Mouse (Mus musculus): Measurements from ENCODE around the gene Smarcd1.

- TF ChIP-seq CTCF (IDR thresholded peaks at IDR 0.05; ENCODE audit: low read depth) (no peak), EP300 (IDR thresholded peaks at IDR 0.05; ENCODE audit: low read depth) (no peak)
Measured at GRCm38 (mm10) chr15:99700219-99701106, 1.5 kb upstream of the Smarcd1 start.

All from liver, embryonic 14.5 days (tissue).